Comparison of ENCODE assay signal across 20 mouse cellular contexts in genomic region chr15:7011696-7012070, GRCm38 (mm10).
"Had no signal": no experiment of that assay in that cellular context is flagged by ENCODE, and none has a peak within 500 bp of the region (broad histone marks: within the 10 kb centered on the region; RNA-seq: fewer than 3 reads in every experiment).

No protein-coding gene starts in this region.

- DNase-seq: forebrain, postnatal 0 days; gastrocnemius, postnatal 10 days; gastrocnemius, postnatal 25 days; heart, postnatal 14 days; kidney, adult 11 months; kidney, postnatal 10 days; layer of hippocampus, adult 9-11 months; layer of hippocampus, postnatal 36 days; left cerebral cortex, postnatal 4 days; liver, embryonic 13.5 days had no signal

- H3K9ac ChIP-seq: forebrain, postnatal 0 days; heart, embryonic 13.5 days; heart, embryonic 15.5 days; hindbrain, embryonic 13.5 days; hindbrain, embryonic 15.5 days; limb, embryonic 13.5 days; limb, embryonic 15.5 days; liver, embryonic 13.5 days; liver, embryonic 15.5 days had no signal

- H3K4me3 ChIP-seq: heart, adult 2 months; heart, embryonic 13.5 days; heart, embryonic 15.5 days; hindbrain, embryonic 13.5 days; hindbrain, embryonic 15.5 days; limb, embryonic 13.5 days; limb, embryonic 15.5 days; liver, embryonic 13.5 days; liver, embryonic 15.5 days had no signal

- ATAC-seq: forebrain, postnatal 0 days; hindbrain, postnatal 0 days had no signal

- H3K36me3 ChIP-seq: heart, embryonic 13.5 days; heart, embryonic 15.5 days; hindbrain, embryonic 13.5 days; hindbrain, embryonic 15.5 days; limb, embryonic 13.5 days; limb, embryonic 15.5 days; liver, embryonic 13.5 days; liver, embryonic 15.5 days had no signal

- H3K4me2 ChIP-seq: heart, embryonic 11.5 days; heart, embryonic 13.5 days; heart, embryonic 15.5 days; hindbrain, embryonic 13.5 days; hindbrain, embryonic 15.5 days; limb, embryonic 13.5 days; limb, embryonic 15.5 days; liver, embryonic 13.5 days; liver, embryonic 15.5 days had no signal

- H3K4me1 ChIP-seq: liver, embryonic 15.5 days had no signal

- H3K27ac ChIP-seq: heart, adult 2 months; heart, embryonic 13.5 days; heart, embryonic 15.5 days; hindbrain, embryonic 13.5 days; hindbrain, embryonic 15.5 days; hindbrain, postnatal 0 days; limb, embryonic 13.5 days; limb, embryonic 15.5 days; liver, embryonic 13.5 days; liver, embryonic 15.5 days had no signal

- H3K9me3 ChIP-seq: heart, embryonic 15.5 days; hindbrain, embryonic 13.5 days; hindbrain, embryonic 15.5 days; limb, embryonic 13.5 days; limb, embryonic 15.5 days; liver, embryonic 13.5 days; liver, embryonic 15.5 days had no signal

- H3K27me3 ChIP-seq: heart, embryonic 13.5 days; heart, embryonic 15.5 days; hindbrain, embryonic 13.5 days; hindbrain, embryonic 15.5 days; limb, embryonic 13.5 days; limb, embryonic 15.5 days; liver, embryonic 13.5 days; liver, embryonic 15.5 days had no signal
